Mouse (Mus musculus): Measurements from ENCODE around the gene Rcor1.

DNA sequence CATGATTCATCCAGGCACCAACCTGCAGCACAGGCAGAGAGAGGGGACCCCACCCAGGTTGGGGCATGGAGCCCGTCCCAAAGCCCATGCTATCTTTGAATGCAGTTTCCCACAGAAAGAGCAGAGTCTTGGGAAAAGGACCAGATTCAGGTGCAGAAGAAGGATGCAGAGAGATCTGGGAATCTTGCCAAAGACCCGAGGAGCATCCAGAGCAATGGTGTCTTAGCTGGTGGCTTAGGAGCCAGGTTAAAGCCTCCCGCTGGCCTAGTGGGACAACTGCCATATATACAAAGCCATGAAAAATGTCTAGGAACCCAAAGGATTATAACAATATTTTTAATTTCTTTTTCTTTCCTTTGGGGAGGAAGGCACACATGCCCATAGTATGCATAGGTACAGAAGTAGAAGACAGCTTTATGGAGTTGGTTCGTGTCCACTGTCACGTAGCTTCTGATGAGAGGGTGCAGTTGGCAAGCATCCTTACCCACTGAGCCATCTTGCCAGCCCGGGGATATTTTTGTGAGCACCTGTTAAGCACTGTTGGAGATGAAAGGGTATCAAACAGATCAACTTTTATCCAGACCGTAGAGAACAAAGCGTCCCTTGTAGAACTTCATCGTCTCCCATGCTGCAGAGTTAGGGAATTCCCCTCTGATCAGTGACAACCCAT is 82.0 kb downstream of the Rcor1 start:
- no peak for TF ChIP-seq CTCF (IDR thresholded peaks at IDR 0.05; ENCODE audit: extremely low read depth, insufficient read depth, low read length)
- TF ChIP-seq POLR2A (IDR thresholded peaks at IDR 0.05; ENCODE audit: extremely low read depth, insufficient read depth, low read length) = no peak

Measured in cortical plate, adult 2 months (tissue).